8 mouse cellular contexts compared by ENCODE assay signal in genomic region chr1:171118269-171118684, GRCm38 (mm10). TPM values are rescaled to one million over a fixed set of nuclear protein-coding genes. Genes with fewer than 3 reads are reported as not detected.
DNase-seq lines count a peak whose midpoint lies in the region; ATAC-seq and TF ChIP-seq lines count a peak whose summit lies in the region.

No protein-coding gene starts in this region.

- H3K36me3 ChIP-seq in embryonic facial prominence, embryonic 10.5 days (replicated peaks), result no peaks in the 10 kb centered on the region
- no peaks in the 10 kb centered on the region for H3K36me3 ChIP-seq in hindbrain, embryonic 11.5 days (ENCODE audit: control insufficient read depth, insufficient read depth, low read length)
- H3K36me3 ChIP-seq in spleen, adult 2 months (ENCODE audit: control insufficient read depth, insufficient read depth, low read length), result no peaks in the 10 kb centered on the region

- H3K9ac ChIP-seq in hindbrain, embryonic 11.5 days (ENCODE audit: low read depth, low read length), result no peak overlapping the region

- TF ChIP-seq CTCF in left cerebral cortex, adult 2 months (IDR thresholded peaks at IDR 0.05), result peak; percentile 50
- TF ChIP-seq CTCF in spleen, adult 2 months (IDR thresholded peaks at IDR 0.05; ENCODE audit: extremely low read depth, insufficient read depth, insufficient read length, insufficient replicate concordance), result no peak

- 7% methylated on average over 4 of the region's 4 CpGs for WGBS in embryonic facial prominence, embryonic 10.5 days
- WGBS in hindbrain, embryonic 11.5 days, result 13% methylated on average over 4 of the region's 4 CpGs
- 17% methylated on average over 4 of the region's 4 CpGs for WGBS in spleen, adult 2 months

- H3K27ac ChIP-seq in embryonic facial prominence, embryonic 10.5 days (replicated peaks), result no peak overlapping the region
- no peak overlapping the region for H3K27ac ChIP-seq in hindbrain, embryonic 11.5 days (ENCODE audit: low read depth, low read length)
- no peak overlapping the region for H3K27ac ChIP-seq in left cerebral cortex, adult 2 months
- H3K27ac ChIP-seq in spleen, adult 2 months (ENCODE audit: insufficient read depth, low read length), result no peak overlapping the region

- H3K4me3 ChIP-seq in embryonic facial prominence, embryonic 10.5 days, result no peak overlapping the region
- no peak overlapping the region for H3K4me3 ChIP-seq in hindbrain, embryonic 11.5 days (ENCODE audit: low read depth, low read length)
- no peak overlapping the region for H3K4me3 ChIP-seq in left cerebral cortex, adult 2 months
- no peak overlapping the region for H3K4me3 ChIP-seq in spleen, adult 2 months (ENCODE audit: extremely low read depth, insufficient read depth, insufficient read length)

- peak; percentile 72 to 88 for DNase-seq in heart, adult 18-20 months
- DNase-seq in heart, postnatal 25 days (ENCODE audit: low spot score), result no peak
- DNase-seq in adrenal gland, adult 2 months, result peak; percentile 69
- peak; percentile 60 for DNase-seq in embryonic facial prominence, embryonic 10.5 days (ENCODE audit: low spot score)
- peak; percentile 85 for DNase-seq in hindbrain, embryonic 11.5 days (ENCODE audit: low spot score)
- DNase-seq in left cerebral cortex, adult 2 months (ENCODE audit: extremely low spot score in 1 of 2, low spot score in 2 of 2), result peak; percentile 36 to 50
- peak; percentile 17 to 74 for DNase-seq in spleen, adult 2 months (ENCODE audit: low read depth in 1 of 2, low spot score in 2 of 2)

- no peaks in the 10 kb centered on the region for H3K9me3 ChIP-seq in embryonic facial prominence, embryonic 10.5 days
- H3K9me3 ChIP-seq in hindbrain, embryonic 11.5 days (ENCODE audit: control insufficient read depth, low read length), result no peaks in the 10 kb centered on the region

- no peak overlapping the region for H3K4me2 ChIP-seq in hindbrain, embryonic 11.5 days (replicated peaks; ENCODE audit: low read depth, low read length)

- H3K27me3 ChIP-seq in embryonic facial prominence, embryonic 10.5 days (replicated peaks; ENCODE audit: low read depth, poor library complexity, severe bottlenecking), result no peaks in the 10 kb centered on the region
- no peaks in the 10 kb centered on the region for H3K27me3 ChIP-seq in hindbrain, embryonic 11.5 days (ENCODE audit: control insufficient read depth, insufficient read depth, low read length)
- no peaks in the 10 kb centered on the region for H3K27me3 ChIP-seq in spleen, adult 2 months (ENCODE audit: control insufficient read depth, insufficient read depth, low read length)

- intact Hi-C loops in heart, postnatal 25 days (cut with DNase I), result loop anchor here (2.0 to 10.0 kb wide), 5 partner anchors 34 to 357 kb away; partner anchors contain the start of genes Mpz and Sdhc
- intact Hi-C loops in left cerebral cortex, adult 2 months (cut with DNase I), result loop anchor here (2.0 to 10.0 kb wide), 2 partner anchors 139 to 357 kb away; no protein-coding TSS in a partner anchor

- TF ChIP-seq POLR2A in spleen, adult 2 months (IDR thresholded peaks at IDR 0.05; ENCODE audit: low read depth, low read length), result no peak

- no peak; the same call in 1 of the 2 replicates for ATAC-seq in hindbrain, embryonic 11.5 days (ENCODE audit: low FRiP score)
- ATAC-seq in megakaryocyte progenitor cell, adult 5-6 weeks (replicated peaks; ENCODE audit: poor library complexity), result peak; percentile 65

- peaks cover 24% of the 10 kb centered on the region for H3K4me1 ChIP-seq in embryonic facial prominence, embryonic 10.5 days
- H3K4me1 ChIP-seq in hindbrain, embryonic 11.5 days (replicated peaks; ENCODE audit: control insufficient read depth, insufficient read depth, low read length), result no peaks in the 10 kb centered on the region
- peaks cover 8% of the 10 kb centered on the region; the same call in 1 of the 2 replicates for H3K4me1 ChIP-seq in spleen, adult 2 months (ENCODE audit: control insufficient read depth, insufficient read depth, insufficient read length)

RNA-seq across cellular contexts. Expression of gene Cfap126, which starts 4.6 kb away (rescaled TPM):
- total RNA-seq in heart, adult 18-20 months (2021), result 1 to 10 TPM in 1 of 2 experiments, under 1 TPM in 1; 0.60 to 1.4 TPM
- total RNA-seq in heart, postnatal 25 days (2021), result 1 to 10 TPM in 1 of 2 experiments, under 1 TPM in 1; 0.34 to 1.1 TPM
- total RNA-seq in adrenal gland, adult 2 months (2021), result 1 to 10 TPM; 2.7 to 3.1 TPM
- polyA plus RNA-seq in adrenal gland, adult 2 months (2012; rRNA removed), result 2.2 and 3.1 TPM in 2 replicates
- 1.1 and 2.0 TPM in 2 replicates for polyA plus RNA-seq in embryonic facial prominence, embryonic 10.5 days (2016; fragmentation: Nextera tagmentation; extraction: Ambion mirVana)
- 8.7 and 10.5 TPM in 2 replicates for polyA plus RNA-seq in hindbrain, embryonic 11.5 days (2014; fragmentation: Nextera tagmentation; extraction: Ambion mirVana)
- 1 to 10 TPM in 1 of 2 experiments, not detected in 1; 1.5 TPM for total RNA-seq in left cerebral cortex, adult 2 months (2021)
- total RNA-seq in megakaryocyte progenitor cell, adult 5-6 weeks (2015), result 2.0 and 4.2 TPM in 2 replicates
- total RNA-seq in megakaryocyte progenitor cell, adult 5-6 weeks (2017), result 1.0 and 4.8 TPM in 2 replicates
- 2.4 and 3.4 TPM in 2 replicates for polyA plus RNA-seq in spleen, adult 2 months (2012; rRNA removed)

RNA-seq across cellular contexts. Expression of gene Sdhc, which starts 32.1 kb away (rescaled TPM):
- total RNA-seq in heart, adult 18-20 months (2021), result 1,000 to 10,000 TPM; 1,188 to 1,220 TPM
- 1,000 to 10,000 TPM; 1,121 to 1,186 TPM for total RNA-seq in heart, postnatal 25 days (2021)
- 100 to 1,000 TPM; 415 to 526 TPM for total RNA-seq in adrenal gland, adult 2 months (2021)
- 125 and 156 TPM in 2 replicates for polyA plus RNA-seq in adrenal gland, adult 2 months (2012; rRNA removed)
- polyA plus RNA-seq in embryonic facial prominence, embryonic 10.5 days (2016; fragmentation: Nextera tagmentation; extraction: Ambion mirVana), result 260 and 264 TPM in 2 replicates
- polyA plus RNA-seq in hindbrain, embryonic 11.5 days (2014; fragmentation: Nextera tagmentation; extraction: Ambion mirVana), result 259 and 284 TPM in 2 replicates
- total RNA-seq in left cerebral cortex, adult 2 months (2021), result 100 to 1,000 TPM; 194 to 195 TPM
- 154 and 160 TPM in 2 replicates for total RNA-seq in megakaryocyte progenitor cell, adult 5-6 weeks (2015)
- 63.2 and 69.4 TPM in 2 replicates for total RNA-seq in megakaryocyte progenitor cell, adult 5-6 weeks (2017)
- polyA plus RNA-seq in spleen, adult 2 months (2012; rRNA removed), result 65.7 and 67.8 TPM in 2 replicates

RNA-seq across cellular contexts. Expression of gene Mpz, which starts 32.2 kb away (rescaled TPM):
- under 1 TPM; 0.55 to 0.75 TPM for total RNA-seq in heart, adult 18-20 months (2021)
- total RNA-seq in heart, postnatal 25 days (2021), result 1 to 10 TPM in 1 of 2 experiments, under 1 TPM in 1; 0.29 to 6.7 TPM
- total RNA-seq in adrenal gland, adult 2 months (2021), result 1 to 10 TPM in 1 of 2 experiments, under 1 TPM in 1; 0.49 to 1.5 TPM
- 1.7 and 5.1 TPM in 2 replicates for polyA plus RNA-seq in adrenal gland, adult 2 months (2012; rRNA removed)
- 0.48 and 0.91 TPM in 2 replicates for polyA plus RNA-seq in embryonic facial prominence, embryonic 10.5 days (2016; fragmentation: Nextera tagmentation; extraction: Ambion mirVana)
- polyA plus RNA-seq in hindbrain, embryonic 11.5 days (2014; fragmentation: Nextera tagmentation; extraction: Ambion mirVana), result 0.99 and 1.5 TPM in 2 replicates
- total RNA-seq in left cerebral cortex, adult 2 months (2021), result not detected
- total RNA-seq in megakaryocyte progenitor cell, adult 5-6 weeks (2015), result not detected in 2 replicates
- not detected in 2 replicates for total RNA-seq in megakaryocyte progenitor cell, adult 5-6 weeks (2017)
- polyA plus RNA-seq in spleen, adult 2 months (2012; rRNA removed), result 0.47 and 1.1 TPM in 2 replicates

RNA-seq across cellular contexts. Expression of gene Fcgr3, which starts 53.5 kb away (rescaled TPM):
- 10 to 100 TPM; 12.7 to 12.9 TPM for total RNA-seq in heart, adult 18-20 months (2021)
- total RNA-seq in heart, postnatal 25 days (2021), result 10 to 100 TPM; 12.5 to 15.6 TPM
- total RNA-seq in adrenal gland, adult 2 months (2021), result 10 to 100 TPM; 16.4 to 17.7 TPM
- 5.4 and 5.5 TPM in 2 replicates for polyA plus RNA-seq in adrenal gland, adult 2 months (2012; rRNA removed)
- 3.8 and 5.5 TPM in 2 replicates for polyA plus RNA-seq in embryonic facial prominence, embryonic 10.5 days (2016; fragmentation: Nextera tagmentation; extraction: Ambion mirVana)
- 9.6 TPM in 2 replicates for polyA plus RNA-seq in hindbrain, embryonic 11.5 days (2014; fragmentation: Nextera tagmentation; extraction: Ambion mirVana)
- 10 to 100 TPM; 11.6 to 14.3 TPM for total RNA-seq in left cerebral cortex, adult 2 months (2021)
- total RNA-seq in megakaryocyte progenitor cell, adult 5-6 weeks (2015), result 384 and 416 TPM in 2 replicates
- total RNA-seq in megakaryocyte progenitor cell, adult 5-6 weeks (2017), result 406 and 474 TPM in 2 replicates
- 20.6 and 24.5 TPM in 2 replicates for polyA plus RNA-seq in spleen, adult 2 months (2012; rRNA removed)
